Mouse (Mus musculus): ENCODE measurements around the gene Stat6.

- TF ChIP-seq POLR2A (IDR thresholded peaks at IDR 0.05; ENCODE audit: borderline replicate concordance, insufficient read depth, low read length) (no peak), CTCF (IDR thresholded peaks at IDR 0.05; ENCODE audit: borderline replicate concordance, insufficient read depth, low read depth, low read length) (no peak)
Measured at GRCm38 (mm10) chr10:127664166-127664565, 21.4 kb downstream of the Stat6 start.
